Mouse (Mus musculus): Measurements from ENCODE around the gene Retsat. TPM values are rescaled to one million over a fixed set of nuclear protein-coding genes. Genes with fewer than 3 reads are reported as not detected.

Retsat gene
- polyA plus RNA-seq, 2 experiments: 8.8 to 16.1 TPM

DNA sequence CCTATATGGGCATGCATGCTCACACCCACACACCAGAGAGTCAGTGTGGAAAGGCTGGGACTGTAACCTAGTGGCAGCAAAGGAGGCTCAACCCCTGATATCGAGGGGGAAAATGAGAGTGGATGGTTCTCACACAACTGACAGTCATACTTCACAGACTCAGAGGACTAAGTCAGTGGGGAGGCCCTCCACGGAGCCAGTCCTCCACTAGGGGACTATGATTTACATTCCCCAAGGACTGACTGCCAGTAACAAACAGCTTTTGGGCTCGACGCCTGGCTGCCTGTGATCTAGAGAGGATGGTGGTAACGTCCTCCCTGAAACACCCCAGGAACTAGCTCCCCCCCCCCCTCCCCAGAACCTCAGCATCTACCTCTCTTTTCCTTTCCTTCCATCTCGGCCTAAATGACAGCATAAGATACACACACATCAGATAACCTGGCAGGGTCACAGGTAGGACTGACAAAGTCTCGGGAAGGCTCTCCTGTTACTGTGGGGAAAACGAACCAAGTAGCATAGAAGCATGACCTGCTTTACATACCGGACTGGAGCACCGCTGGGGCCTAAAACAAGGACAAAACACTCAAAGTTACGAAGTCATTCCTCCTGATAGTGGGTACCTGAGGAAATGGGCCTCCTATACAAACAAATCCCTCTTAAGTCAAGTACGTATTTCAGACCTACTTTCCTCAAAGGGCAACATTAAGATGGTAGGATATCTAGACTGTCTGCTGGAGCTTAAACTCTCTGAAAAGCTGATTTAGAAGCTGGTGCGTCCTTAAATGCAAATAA, 996 bp upstream of the Retsat start:
- Histone ChIP-seq H3K4me3 (replicated peaks; ENCODE audit: low read length) (peak overlapping the region; percentile 62), H3K4me2 (replicated peaks; ENCODE audit: low read depth, low read length, severe bottlenecking) (peak overlapping the region; percentile 73), H3K4me1 (ENCODE audit: control insufficient read depth, insufficient read depth, low read length) (peaks cover 15% of the 10 kb centered on the region), H3K36me3 (ENCODE audit: control insufficient read depth, insufficient read depth, low read length) (no peaks in the 10 kb centered on the region), H3K9ac (ENCODE audit: low read depth, low read length, severe bottlenecking) (peak overlapping the region; percentile 69), H3K27ac (replicated peaks; ENCODE audit: low read depth, low read length) (0 out of 2 replicates have a peak overlapping the region, but pooled peaks have one; percentile 15), H3K27me3 (ENCODE audit: control insufficient read depth, insufficient read depth, low read length) (no peaks in the 10 kb centered on the region), H3K9me3 (ENCODE audit: control insufficient read depth, low read length) (no peaks in the 10 kb centered on the region)
- TF ChIP-seq POLR2A (IDR thresholded peaks at IDR 0.05; ENCODE audit: borderline replicate concordance, extremely low read depth, insufficient read depth, insufficient read length): no peak
- DNase-seq (ENCODE audit: low spot score): no peak
- no peak for ATAC-seq (ENCODE audit: low FRiP score, low read depth)
- 41% methylated on average over 13 of the region's 13 CpGs for WGBS

DNA sequence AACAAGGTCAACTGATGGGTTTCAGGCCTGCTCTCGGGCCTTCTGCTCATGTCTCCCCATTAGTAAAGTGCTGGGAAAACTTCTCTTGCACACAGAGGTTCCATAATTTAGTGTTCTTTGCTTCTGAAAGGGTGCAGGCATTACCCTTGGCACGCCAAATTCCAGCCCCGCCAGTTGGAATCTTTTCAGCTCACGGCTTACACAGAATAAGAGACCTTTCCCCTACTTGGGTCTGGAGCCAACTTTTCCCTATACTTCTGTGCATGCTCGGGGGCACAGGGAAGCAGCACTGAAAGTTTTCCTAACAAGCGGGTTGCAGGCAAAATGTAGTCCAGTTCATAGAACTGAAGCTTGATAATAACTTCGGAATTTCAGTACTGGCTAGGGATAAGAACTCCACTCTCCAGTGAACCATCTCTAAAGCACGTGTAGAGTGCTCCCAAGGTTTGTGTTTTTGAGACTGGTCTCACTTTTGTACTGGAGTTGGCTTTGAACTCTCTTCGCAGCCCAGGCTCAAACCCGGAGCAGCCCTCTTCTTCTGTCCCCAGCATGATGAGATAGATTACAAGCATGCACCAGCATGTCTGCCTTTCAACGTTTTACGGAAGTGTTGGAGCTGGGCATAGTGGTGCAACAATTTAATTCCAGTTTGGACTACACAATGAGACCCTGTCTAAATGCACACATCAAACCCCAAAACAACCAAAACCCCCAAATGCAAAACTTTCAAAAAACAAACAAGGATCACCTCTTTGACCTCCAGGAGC, 699 bp downstream of the Retsat start:
- Histone ChIP-seq H3K36me3 (ENCODE audit: control insufficient read depth, insufficient read depth, low read length) (peaks cover 6% of the 10 kb centered on the region; the same call in 1 of the 2 replicates), H3K4me2 (replicated peaks; ENCODE audit: low read depth, low read length, severe bottlenecking) (peak overlapping the region; percentile 73), H3K9ac (ENCODE audit: low read depth, low read length, severe bottlenecking) (peak overlapping the region; percentile 69), H3K27me3 (ENCODE audit: control insufficient read depth, insufficient read depth, low read length) (no peaks in the 10 kb centered on the region), H3K4me1 (ENCODE audit: control insufficient read depth, insufficient read depth, low read length) (peaks cover 15% of the 10 kb centered on the region), H3K4me3 (replicated peaks; ENCODE audit: low read length) (peak overlapping the region; percentile 62), H3K9me3 (ENCODE audit: control insufficient read depth, low read length) (no peaks in the 10 kb centered on the region), H3K27ac (replicated peaks; ENCODE audit: low read depth, low read length) (peak overlapping the region; percentile 89)
- ATAC-seq (ENCODE audit: low FRiP score, low read depth) (peak; percentile 30), DNase-seq (ENCODE audit: low spot score) (peak; percentile 71)
- WGBS: 33% methylated on average over 12 of the region's 12 CpGs
- TF ChIP-seq POLR2A (IDR thresholded peaks at IDR 0.05; ENCODE audit: borderline replicate concordance, extremely low read depth, insufficient read depth, insufficient read length): no peak

DNA sequence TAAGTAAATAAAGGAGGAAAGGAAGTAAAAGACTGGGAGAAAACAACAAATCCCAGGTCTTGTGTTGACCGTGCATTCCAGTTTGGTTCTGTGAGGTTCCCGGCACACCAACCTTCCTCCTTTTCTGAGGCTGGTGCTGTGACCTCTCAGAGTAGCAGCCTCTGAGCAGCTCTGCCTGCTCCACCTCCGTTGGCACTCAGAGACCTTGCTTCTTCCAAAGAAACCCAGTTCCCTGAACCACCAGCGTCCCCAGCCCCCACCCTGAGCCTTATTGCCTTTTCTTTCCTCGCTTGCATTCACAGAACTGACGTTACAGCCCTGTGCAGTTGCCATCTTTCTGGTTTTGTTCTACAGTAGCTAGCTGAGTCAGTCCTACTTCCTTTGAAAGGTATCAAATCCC, 1.9 kb downstream of the Retsat start:
- H3K36me3 ChIP-seq (ENCODE audit: control insufficient read depth, insufficient read depth, low read length): peaks cover 16% of the 10 kb centered on the region

GRCm38 (mm10) chr6:72600771-72601170, 2.5 kb downstream of the Retsat start:
- 85% methylated on average over 12 of the region's 12 CpGs for WGBS
- no peak overlapping the region for H3K9ac ChIP-seq (ENCODE audit: low read depth, low read length, severe bottlenecking)

More for the DNA sequence above, 1.9 kb downstream of the Retsat start:
- Histone ChIP-seq H3K27ac (replicated peaks; ENCODE audit: low read depth, low read length) (no peak overlapping the region), H3K4me1 (ENCODE audit: control insufficient read depth, insufficient read depth, low read length) (peaks cover 15% of the 10 kb centered on the region), H3K9ac (ENCODE audit: low read depth, low read length, severe bottlenecking) (no peak overlapping the region), H3K27me3 (ENCODE audit: control insufficient read depth, insufficient read depth, low read length) (no peaks in the 10 kb centered on the region), H3K9me3 (ENCODE audit: control insufficient read depth, low read length) (no peaks in the 10 kb centered on the region), H3K4me2 (replicated peaks; ENCODE audit: low read depth, low read length, severe bottlenecking) (no peak overlapping the region), H3K4me3 (replicated peaks; ENCODE audit: low read length) (no peak overlapping the region)
- 73% methylated on average over 6 of the region's 6 CpGs for WGBS
- DNase-seq (ENCODE audit: low spot score) (no peak), ATAC-seq (ENCODE audit: low FRiP score, low read depth) (no peak)
- TF ChIP-seq POLR2A (IDR thresholded peaks at IDR 0.05; ENCODE audit: borderline replicate concordance, extremely low read depth, insufficient read depth, insufficient read length): no peak

DNA sequence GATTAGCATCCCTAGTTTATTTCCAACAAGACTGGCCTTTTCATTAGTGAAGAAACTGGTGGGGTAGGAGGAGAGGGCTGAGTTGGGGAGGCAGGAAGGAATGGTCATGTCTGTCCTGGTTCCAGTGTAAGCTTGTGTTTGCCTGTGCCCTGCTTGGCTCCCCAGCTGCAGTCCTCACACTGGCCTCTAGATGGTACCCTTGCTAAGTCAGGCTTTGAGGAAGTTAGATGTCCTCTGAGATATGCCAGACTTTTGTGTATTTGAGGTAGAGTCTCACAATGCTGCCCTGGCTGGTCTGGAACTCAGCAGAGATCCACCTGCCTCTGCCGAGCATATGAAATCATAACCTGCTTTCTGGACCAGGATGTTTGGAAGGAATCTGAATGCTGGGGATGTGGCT, 3.5 kb downstream of the Retsat start:
- no peaks in the 10 kb centered on the region for H3K27me3 ChIP-seq (ENCODE audit: control insufficient read depth, insufficient read depth, low read length)
- H3K4me3 ChIP-seq (replicated peaks; ENCODE audit: low read length): no peak overlapping the region
- no peak for ATAC-seq (ENCODE audit: low FRiP score, low read depth)
- H3K4me2 ChIP-seq (replicated peaks; ENCODE audit: low read depth, low read length, severe bottlenecking): no peak overlapping the region
- H3K36me3 ChIP-seq (ENCODE audit: control insufficient read depth, insufficient read depth, low read length): peaks cover 30% of the 10 kb centered on the region
- no peak overlapping the region for H3K27ac ChIP-seq (replicated peaks; ENCODE audit: low read depth, low read length)
- H3K9ac ChIP-seq (ENCODE audit: low read depth, low read length, severe bottlenecking): no peak overlapping the region
- H3K9me3 ChIP-seq (ENCODE audit: control insufficient read depth, low read length): no peaks in the 10 kb centered on the region
- peaks cover 15% of the 10 kb centered on the region for H3K4me1 ChIP-seq (ENCODE audit: control insufficient read depth, insufficient read depth, low read length)
- DNase-seq (ENCODE audit: low spot score): peak; percentile 49
- no peak for TF ChIP-seq POLR2A (IDR thresholded peaks at IDR 0.05; ENCODE audit: borderline replicate concordance, extremely low read depth, insufficient read depth, insufficient read length)
- WGBS: 26% methylated on average over 1 of the region's 1 CpGs

More at GRCm38 (mm10) chr6:72600771-72601170, 2.5 kb downstream of the Retsat start:
- Histone ChIP-seq H3K4me3 (replicated peaks; ENCODE audit: low read length) (no peak overlapping the region), H3K27ac (replicated peaks; ENCODE audit: low read depth, low read length) (no peak overlapping the region), H3K4me1 (ENCODE audit: control insufficient read depth, insufficient read depth, low read length) (peaks cover 15% of the 10 kb centered on the region), H3K36me3 (ENCODE audit: control insufficient read depth, insufficient read depth, low read length) (peaks cover 22% of the 10 kb centered on the region), H3K4me2 (replicated peaks; ENCODE audit: low read depth, low read length, severe bottlenecking) (no peak overlapping the region), H3K27me3 (ENCODE audit: control insufficient read depth, insufficient read depth, low read length) (no peaks in the 10 kb centered on the region), H3K9me3 (ENCODE audit: control insufficient read depth, low read length) (no peaks in the 10 kb centered on the region)
- no peak for ATAC-seq (ENCODE audit: low FRiP score, low read depth)
- TF ChIP-seq POLR2A (IDR thresholded peaks at IDR 0.05; ENCODE audit: borderline replicate concordance, extremely low read depth, insufficient read depth, insufficient read length): no peak
- DNase-seq (ENCODE audit: low spot score): no peak

All from limb, embryonic 14.5 days (tissue).